17 mouse cellular contexts compared by ENCODE assay signal in the genomic region with DNA sequence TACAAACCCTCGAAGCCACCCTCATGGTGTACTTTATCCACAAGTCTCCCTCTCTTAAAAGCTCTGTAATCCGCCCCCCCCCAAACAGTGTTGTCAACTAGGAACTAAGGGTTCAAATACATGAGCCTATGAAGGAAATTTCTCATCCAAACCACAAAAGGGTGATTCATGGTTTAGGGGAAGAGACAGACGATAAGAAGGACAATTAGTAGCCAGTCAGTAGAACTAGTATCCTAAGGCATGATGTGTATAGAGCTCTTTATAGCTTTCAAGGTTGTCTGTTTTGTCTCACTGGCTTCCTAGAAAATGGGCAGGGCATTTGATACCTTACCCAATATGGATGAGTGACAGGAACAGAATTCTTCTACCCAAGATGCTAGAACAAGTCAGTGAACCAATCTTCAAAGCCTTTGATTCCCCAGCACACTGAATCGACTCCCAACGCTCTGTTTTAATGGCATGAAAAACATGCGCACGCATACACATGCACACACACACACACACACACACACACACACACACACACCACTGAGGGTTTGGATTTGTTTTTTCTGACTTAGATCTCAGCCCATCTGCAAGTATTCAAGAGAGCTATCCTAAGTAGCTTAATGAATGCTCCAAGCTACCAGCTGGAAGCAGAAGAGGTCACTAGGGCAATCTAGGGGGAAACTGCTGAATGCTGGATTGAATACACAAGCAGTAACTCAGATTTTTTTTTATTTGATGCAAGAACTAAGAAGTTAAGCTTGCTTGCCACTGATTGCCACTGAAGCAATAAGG.
DNase-seq lines count a peak whose midpoint lies in the region; ATAC-seq and TF ChIP-seq lines count a peak whose summit lies in the region.
"Had no signal": no experiment of that assay in that cellular context is flagged by ENCODE, and none has a peak within 500 bp of the region (broad histone marks: within the 10 kb centered on the region; RNA-seq: fewer than 3 reads in every experiment).

No protein-coding gene starts in this region.

- no peaks in the 10 kb centered on the region for H3K79me2 ChIP-seq in C2C12 (ENCODE audit: control insufficient read depth, insufficient read depth)

- H3K9ac ChIP-seq in liver, embryonic 12.5 days: no peak overlapping the region
- H3K9ac ChIP-seq: forebrain, postnatal 0 days; liver, embryonic 15.5 days had no signal

- H3K27ac ChIP-seq in embryonic fibroblast, embryonic 13.5 days (ENCODE audit: insufficient read depth, low read length): peak overlapping the region; percentile 89
- no peak overlapping the region for H3K27ac ChIP-seq in liver, embryonic 12.5 days
- H3K27ac ChIP-seq: heart, embryonic 10.5 days; liver, embryonic 15.5 days; stomach, postnatal 0 days had no signal

- peak; percentile 20 for DNase-seq in kidney, postnatal 14 days
- DNase-seq in kidney, postnatal 36 days: no peak
- peak; percentile 49 for DNase-seq in NIH3T3 (ENCODE audit: low read depth)
- no peak for DNase-seq in layer of hippocampus, adult 18-20 months (ENCODE audit: low spot score in 2 of 2)
- DNase-seq: cerebellum, postnatal 14 days; forebrain, postnatal 0 days; gastrocnemius, postnatal 25 days; heart, postnatal 14 days; lung, postnatal 4 days; thymus, postnatal 14 days had no signal

- no peak for TF ChIP-seq POLR2A in embryonic fibroblast, embryonic 13.5 days (IDR thresholded peaks at IDR 0.05; ENCODE audit: low read depth, low read length)

- no peak overlapping the region for H3K4me2 ChIP-seq in liver, embryonic 12.5 days
- H3K4me2 ChIP-seq: liver, embryonic 15.5 days had no signal

- H3K9me3 ChIP-seq in liver, embryonic 12.5 days (replicated peaks): 0 out of 2 replicates have a peak, but pooled peaks cover 5% of the 10 kb centered on the region
- H3K9me3 ChIP-seq: heart, embryonic 10.5 days; liver, embryonic 15.5 days had no signal

- peaks cover 14% of the 10 kb centered on the region for H3K4me1 ChIP-seq in embryonic fibroblast, embryonic 13.5 days (ENCODE audit: control insufficient read depth, insufficient read depth, low read length)
- H3K4me1 ChIP-seq in liver, embryonic 12.5 days: no peaks in the 10 kb centered on the region
- H3K4me1 ChIP-seq: liver, embryonic 15.5 days had no signal

- 65% methylated on average over 7 of the region's 7 CpGs for WGBS in liver, embryonic 12.5 days (ENCODE audit: insufficient replicate concordance)

- no peaks in the 10 kb centered on the region for H3K79me3 ChIP-seq in C2C12 (ENCODE audit: low read depth)

- H3ac ChIP-seq in C2C12 (ENCODE audit: control insufficient read depth, insufficient read length, low read depth): no peak overlapping the region

- no peaks in the 10 kb centered on the region for H3K27me3 ChIP-seq in C2C12 (ENCODE audit: control insufficient read depth, insufficient read depth, insufficient read length)
- no peaks in the 10 kb centered on the region for H3K27me3 ChIP-seq in liver, embryonic 12.5 days (replicated peaks)
- H3K27me3 ChIP-seq: liver, embryonic 15.5 days had no signal

- no peaks in the 10 kb centered on the region for H3K36me3 ChIP-seq in C2C12 (ENCODE audit: control insufficient read depth, insufficient read depth)
- no peaks in the 10 kb centered on the region for H3K36me3 ChIP-seq in liver, embryonic 12.5 days
- H3K36me3 ChIP-seq: heart, embryonic 10.5 days; liver, embryonic 15.5 days had no signal

- TF ChIP-seq CTCF in C2C12 (IDR thresholded peaks at IDR 0.05; ENCODE audit: control insufficient read depth, insufficient read depth, insufficient read length): no peak
- TF ChIP-seq CTCF in embryonic fibroblast, embryonic 13.5 days (IDR thresholded peaks at IDR 0.05; ENCODE audit: borderline replicate concordance, insufficient read depth, low read length): no peak

- no peak overlapping the region for H3K4me3 ChIP-seq in C2C12 (ENCODE audit: insufficient read depth, poor library complexity, severe bottlenecking)
- no peak overlapping the region for H3K4me3 ChIP-seq in embryonic fibroblast, embryonic 13.5 days (ENCODE audit: insufficient read depth, low read length)
- no peak overlapping the region for H3K4me3 ChIP-seq in liver, embryonic 12.5 days
- H3K4me3 ChIP-seq: heart, embryonic 10.5 days; liver, embryonic 15.5 days had no signal

- no peak for ATAC-seq in liver, embryonic 12.5 days
- ATAC-seq: forebrain, postnatal 0 days; Patski had no signal

TF ChIP-seq in C2C12, 6 proteins besides CTCF, POLR2A, EP300 and RAD21:
- TF ChIP-seq FOSL1 (IDR thresholded peaks at IDR 0.05; ENCODE audit: insufficient read depth, low read length, poor library complexity, severe bottlenecking) (peak; percentile 56), MAX (IDR thresholded peaks at IDR 0.05) (no peak), MYOD1 (IDR thresholded peaks at IDR 0.05; ENCODE audit: control insufficient read depth, insufficient read length, low read depth) (peak; percentile 60), MYOG (IDR thresholded peaks at IDR 0.05; ENCODE audit: control insufficient read depth, extremely low read depth, insufficient read length) (no peak), CEBPB (IDR thresholded peaks at IDR 0.05; ENCODE audit: low read depth) (no peak)

Comparison
In these comparisons a context has a peak if more than half of its experiments do, and no peak if none do; other contexts are left out.
1. DNase-seq: peak in kidney, postnatal 14 days (single experiment) and NIH3T3 (single experiment); none in kidney, postnatal 36 days (0 of 2) and layer of hippocampus, adult 18-20 months (0 of 2).